Mouse (Mus musculus): ENCODE data around the gene Zfp689. TPM values are rescaled to one million over a fixed set of nuclear protein-coding genes. Genes with fewer than 3 reads are reported as not detected.
"Not testable (repeated sequence)": the region's sequence is repeated elsewhere in the genome, so short reads cannot be mapped to it uniquely, and the experiment has no call there.

Gene Zfp689
- total and polyA plus RNA-seq, 2 experiments from 2014 or later = 7.7 to 8.0 TPM

GRCm38 (mm10) chr7:127471646-127472010, 22.7 kb upstream of the Zfp689 start:
- WGBS = under 1% methylated on average over 24 of the region's 25 CpGs
- Histone ChIP-seq H3K9me3 (ENCODE audit: low read length) (no peaks in the 10 kb centered on the region), H3K4me2 (ENCODE audit: low read depth, low read length, poor library complexity, severe bottlenecking) (peak overlapping the region; percentile 80), H3K36me3 (ENCODE audit: insufficient read depth, low read length) (peaks cover 30% of the 10 kb centered on the region), H3K27me3 (ENCODE audit: insufficient read depth, low read length) (no peaks in the 10 kb centered on the region), H3K4me1 (ENCODE audit: insufficient read depth, low read length) (no peaks in the 10 kb centered on the region), H3K4me3 (ENCODE audit: low read depth, low read length) (peak overlapping the region; percentile 81), H3K27ac (ENCODE audit: low read depth, low read length) (peak overlapping the region; percentile 94), H3K9ac (replicated peaks; ENCODE audit: low read length, poor library complexity, severe bottlenecking) (peak overlapping the region; percentile 96)
- peak; percentile 34 for TF ChIP-seq CTCF (IDR thresholded peaks at IDR 0.05)
- ATAC-seq (ENCODE audit: low FRiP score) = peak; percentile 36; the same call in 1 of the 2 replicates
- DNase-seq (ENCODE audit: low spot score) = no peak

GRCm38 (mm10) chr7:127470743-127471645, 22.0 kb upstream of the Zfp689 start:
- DNase-seq (ENCODE audit: low spot score) (peak; percentile 100), ATAC-seq (ENCODE audit: low FRiP score) (peak; percentile 96)
- Histone ChIP-seq H3K9ac (replicated peaks; ENCODE audit: low read length, poor library complexity, severe bottlenecking) (peak overlapping the region; percentile 96), H3K4me3 (ENCODE audit: low read depth, low read length) (peak overlapping the region; percentile 81), H3K4me2 (ENCODE audit: low read depth, low read length, poor library complexity, severe bottlenecking) (peak overlapping the region; percentile 80), H3K4me1 (ENCODE audit: insufficient read depth, low read length) (no peaks in the 10 kb centered on the region), H3K27me3 (ENCODE audit: insufficient read depth, low read length) (no peaks in the 10 kb centered on the region), H3K36me3 (ENCODE audit: insufficient read depth, low read length) (peaks cover 25% of the 10 kb centered on the region), H3K9me3 (ENCODE audit: low read length) (no peaks in the 10 kb centered on the region), H3K27ac (ENCODE audit: low read depth, low read length) (peak overlapping the region; percentile 94)
- peak; percentile 38 for TF ChIP-seq CTCF (IDR thresholded peaks at IDR 0.05)
- under 1% methylated on average over 46 of the region's 46 CpGs for WGBS

GRCm38 (mm10) chr7:127470011-127470715, 21.2 kb upstream of the Zfp689 start:
- Histone ChIP-seq H3K4me3 (ENCODE audit: low read depth, low read length) (peak overlapping the region; percentile 81), H3K27me3 (ENCODE audit: insufficient read depth, low read length) (no peaks in the 10 kb centered on the region), H3K4me1 (ENCODE audit: insufficient read depth, low read length) (no peaks in the 10 kb centered on the region), H3K4me2 (ENCODE audit: low read depth, low read length, poor library complexity, severe bottlenecking) (peak overlapping the region; percentile 80), H3K27ac (ENCODE audit: low read depth, low read length) (peak overlapping the region; percentile 94), H3K9ac (replicated peaks; ENCODE audit: low read length, poor library complexity, severe bottlenecking) (peak overlapping the region; percentile 62), H3K36me3 (ENCODE audit: insufficient read depth, low read length) (peaks cover 17% of the 10 kb centered on the region), H3K9me3 (ENCODE audit: low read length) (no peaks in the 10 kb centered on the region)
- DNase-seq (ENCODE audit: low spot score) (peak; percentile 34), ATAC-seq (ENCODE audit: low FRiP score) (no peak)
- no peak for TF ChIP-seq CTCF (IDR thresholded peaks at IDR 0.05)
- 7% methylated on average over 10 of the region's 10 CpGs for WGBS

- no peak overlapping the region for H3K4me2 ChIP-seq (ENCODE audit: low read depth, low read length, poor library complexity, severe bottlenecking)
- DNase-seq (ENCODE audit: low spot score) (no peak), ATAC-seq (ENCODE audit: low FRiP score) (no peak)
- no peak for TF ChIP-seq CTCF (IDR thresholded peaks at IDR 0.05)
- no peak overlapping the region for H3K4me3 ChIP-seq (ENCODE audit: low read depth, low read length)
- no peaks in the 10 kb centered on the region for H3K4me1 ChIP-seq (ENCODE audit: insufficient read depth, low read length)
- no peak overlapping the region for H3K27ac ChIP-seq (ENCODE audit: low read depth, low read length)
- H3K9ac ChIP-seq (replicated peaks; ENCODE audit: low read length, poor library complexity, severe bottlenecking) = no peak overlapping the region
- no peaks in the 10 kb centered on the region for H3K27me3 ChIP-seq (ENCODE audit: insufficient read depth, low read length)
- no peaks in the 10 kb centered on the region for H3K9me3 ChIP-seq (ENCODE audit: low read length)
- H3K36me3 ChIP-seq (ENCODE audit: insufficient read depth, low read length) = no peaks in the 10 kb centered on the region
- 93% methylated on average over 4 of the region's 4 CpGs for WGBS
Observed at GRCm38 (mm10) chr7:127466606-127467005, 17.6 kb upstream of the Zfp689 start.

GRCm38 (mm10) chr7:127465670-127466069, 16.7 kb upstream of the Zfp689 start:
- not testable (repeated sequence) for H3K9ac ChIP-seq (replicated peaks; ENCODE audit: low read length, poor library complexity, severe bottlenecking); DNase-seq (ENCODE audit: low spot score); H3K4me2 ChIP-seq (ENCODE audit: low read depth, low read length, poor library complexity, severe bottlenecking); H3K4me1 ChIP-seq (ENCODE audit: insufficient read depth, low read length); H3K4me3 ChIP-seq (ENCODE audit: low read depth, low read length); H3K27me3 ChIP-seq (ENCODE audit: insufficient read depth, low read length); H3K9me3 ChIP-seq (ENCODE audit: low read length); ATAC-seq (ENCODE audit: low FRiP score); H3K27ac ChIP-seq (ENCODE audit: low read depth, low read length); H3K36me3 ChIP-seq (ENCODE audit: insufficient read depth, low read length)
- 97% methylated on average over 2 of the region's 2 CpGs for WGBS

GRCm38 (mm10) chr7:127465191-127465590, 16.2 kb upstream of the Zfp689 start:
- no peak for ATAC-seq (ENCODE audit: low FRiP score)
- DNase-seq (ENCODE audit: low spot score) = no peak
- H3K36me3 ChIP-seq (ENCODE audit: insufficient read depth, low read length) = no peaks in the 10 kb centered on the region; the same call in 1 of the 2 replicates
- no peak overlapping the region for H3K27ac ChIP-seq (ENCODE audit: low read depth, low read length)
- TF ChIP-seq CTCF (IDR thresholded peaks at IDR 0.05) = no peak
- WGBS = 90% methylated on average over 3 of the region's 3 CpGs
- H3K9me3 ChIP-seq (ENCODE audit: low read length) = no peaks in the 10 kb centered on the region
- H3K4me2 ChIP-seq (ENCODE audit: low read depth, low read length, poor library complexity, severe bottlenecking) = no peak overlapping the region
- H3K4me1 ChIP-seq (ENCODE audit: insufficient read depth, low read length) = no peaks in the 10 kb centered on the region
- no peak overlapping the region for H3K9ac ChIP-seq (replicated peaks; ENCODE audit: low read length, poor library complexity, severe bottlenecking)
- no peak overlapping the region for H3K4me3 ChIP-seq (ENCODE audit: low read depth, low read length)
- H3K27me3 ChIP-seq (ENCODE audit: insufficient read depth, low read length) = no peaks in the 10 kb centered on the region

- not testable (repeated sequence) for H3K27ac ChIP-seq (ENCODE audit: low read depth, low read length); H3K9ac ChIP-seq (replicated peaks; ENCODE audit: low read length, poor library complexity, severe bottlenecking); H3K27me3 ChIP-seq (ENCODE audit: insufficient read depth, low read length); H3K4me2 ChIP-seq (ENCODE audit: low read depth, low read length, poor library complexity, severe bottlenecking); H3K9me3 ChIP-seq (ENCODE audit: low read length); ATAC-seq (ENCODE audit: low FRiP score); H3K4me3 ChIP-seq (ENCODE audit: low read depth, low read length); DNase-seq (ENCODE audit: low spot score); H3K4me1 ChIP-seq (ENCODE audit: insufficient read depth, low read length)
- peaks cover 11% of the 10 kb centered on the region for H3K36me3 ChIP-seq (ENCODE audit: insufficient read depth, low read length)
- 97% methylated on average over 7 of the region's 8 CpGs for WGBS
Observed at GRCm38 (mm10) chr7:127459311-127459710, 10.4 kb upstream of the Zfp689 start, which contains the start of gene Prr14. TSS of gene Prr14 (plus strand) at chr7:127459611.

GRCm38 (mm10) chr7:127458371-127459122, 9.6 kb upstream of the Zfp689 start:
- not testable (repeated sequence) for H3K27me3 ChIP-seq (ENCODE audit: insufficient read depth, low read length); H3K4me3 ChIP-seq (ENCODE audit: low read depth, low read length); DNase-seq (ENCODE audit: low spot score); H3K9me3 ChIP-seq (ENCODE audit: low read length); ATAC-seq (ENCODE audit: low FRiP score); H3K4me2 ChIP-seq (ENCODE audit: low read depth, low read length, poor library complexity, severe bottlenecking); H3K27ac ChIP-seq (ENCODE audit: low read depth, low read length); H3K4me1 ChIP-seq (ENCODE audit: insufficient read depth, low read length); H3K9ac ChIP-seq (replicated peaks; ENCODE audit: low read length, poor library complexity, severe bottlenecking)
- 89% methylated on average over 3 of the region's 3 CpGs for WGBS
- peaks cover 11% of the 10 kb centered on the region for H3K36me3 ChIP-seq (ENCODE audit: insufficient read depth, low read length)
